Mouse (Mus musculus): ENCODE data around the gene Timp2. TPM values are rescaled to one million over a fixed set of nuclear protein-coding genes. Genes with fewer than 3 reads are reported as not detected.
A peak's percentile ranks its signal among the peaks of the same experiment; 100 is the strongest.

The Timp2 gene
- polyA plus RNA-seq, 1 experiment from 2014 or later: 107 TPM

GRCm38 (mm10) chr11:118289037-118289511 is 66.5 kb downstream of the Timp2 start:
- Histone ChIP-seq H3K27ac (ENCODE audit: low read length) (peak overlapping the region; percentile 93; the same call in 1 of the 2 replicates), H3K4me1 (ENCODE audit: insufficient read depth, low read depth, low read length) (peaks cover 14% of the 10 kb centered on the region; the same call in 1 of the 2 replicates), H3K36me3 (ENCODE audit: insufficient read depth, low read length) (peaks cover 11% of the 10 kb centered on the region; the same call in 1 of the 2 replicates), H3K4me2 (replicated peaks; ENCODE audit: low read depth, low read length) (peak overlapping the region; percentile 79), H3K9ac (replicated peaks; ENCODE audit: low read depth) (peak overlapping the region; percentile 85), H3K4me3 (ENCODE audit: low read depth, low read length) (peak overlapping the region; percentile 81), H3K9me3 (ENCODE audit: low read length) (no peaks in the 10 kb centered on the region), H3K27me3 (replicated peaks; ENCODE audit: insufficient read depth, low read length) (no peaks in the 10 kb centered on the region)
- TF ChIP-seq EP300 (IDR thresholded peaks at IDR 0.05) (no peak), CTCF (IDR thresholded peaks at IDR 0.05) (no peak)
- peak; percentile 50 for DNase-seq (ENCODE audit: low spot score)
- WGBS: under 1% methylated on average over 16 of the region's 16 CpGs
- no peak for ATAC-seq

DNA sequence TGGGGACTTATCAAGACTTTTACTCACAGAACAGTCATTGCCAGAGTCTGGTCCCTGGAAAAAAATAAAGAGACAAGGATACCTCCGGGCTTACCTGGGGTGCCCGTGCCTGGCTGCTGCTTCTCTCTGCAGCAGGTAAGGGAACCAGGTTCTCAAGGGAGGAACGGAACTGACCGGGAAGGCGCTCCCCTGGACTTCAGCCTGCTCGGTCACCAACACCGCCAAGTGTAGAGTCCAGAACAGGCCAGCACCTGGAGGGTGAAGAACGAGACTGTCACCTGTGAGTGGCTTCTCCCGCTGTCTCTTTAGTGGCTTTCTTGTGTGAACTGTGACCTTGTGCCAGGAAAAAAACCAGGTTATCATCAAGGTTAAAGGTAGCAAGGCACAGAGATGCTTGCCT is 68.0 kb downstream of the Timp2 start:
- H3K4me3 ChIP-seq (ENCODE audit: low read depth, low read length): no peak overlapping the region
- H3K4me1 ChIP-seq (ENCODE audit: insufficient read depth, low read depth, low read length): peaks cover 14% of the 10 kb centered on the region; the same call in 1 of the 2 replicates
- WGBS: 91% methylated on average over 9 of the region's 9 CpGs
- TF ChIP-seq CTCF (IDR thresholded peaks at IDR 0.05) (no peak), EP300 (IDR thresholded peaks at IDR 0.05) (no peak)
- no peak overlapping the region for H3K9ac ChIP-seq (replicated peaks; ENCODE audit: low read depth)
- no peak for DNase-seq (ENCODE audit: low spot score)
- H3K36me3 ChIP-seq (ENCODE audit: insufficient read depth, low read length): peaks cover 21% of the 10 kb centered on the region; the same call in 1 of the 2 replicates
- H3K27ac ChIP-seq (ENCODE audit: low read length): peak overlapping the region; percentile 14; the same call in 1 of the 2 replicates
- no peak overlapping the region for H3K4me2 ChIP-seq (replicated peaks; ENCODE audit: low read depth, low read length)
- H3K27me3 ChIP-seq (replicated peaks; ENCODE audit: insufficient read depth, low read length): no peaks in the 10 kb centered on the region
- ATAC-seq: no peak
- H3K9me3 ChIP-seq (ENCODE audit: low read length): no peaks in the 10 kb centered on the region

- no peaks in the 10 kb centered on the region for H3K9me3 ChIP-seq (ENCODE audit: low read length)
- peak overlapping the region; percentile 63 for H3K27ac ChIP-seq (ENCODE audit: low read length)
- WGBS: 70% methylated on average over 9 of the region's 9 CpGs
- H3K27me3 ChIP-seq (replicated peaks; ENCODE audit: insufficient read depth, low read length): no peaks in the 10 kb centered on the region
- TF ChIP-seq EP300 (IDR thresholded peaks at IDR 0.05) (no peak), CTCF (IDR thresholded peaks at IDR 0.05) (no peak)
- peaks cover 24% of the 10 kb centered on the region; the same call in 1 of the 2 replicates for H3K36me3 ChIP-seq (ENCODE audit: insufficient read depth, low read length)
- no peak overlapping the region for H3K4me3 ChIP-seq (ENCODE audit: low read depth, low read length)
- no peak overlapping the region for H3K4me2 ChIP-seq (replicated peaks; ENCODE audit: low read depth, low read length)
- H3K4me1 ChIP-seq (ENCODE audit: insufficient read depth, low read depth, low read length): peaks cover 14% of the 10 kb centered on the region; the same call in 1 of the 2 replicates
- DNase-seq (ENCODE audit: low spot score) (peak; percentile 53), ATAC-seq (no peak)
- no peak overlapping the region for H3K9ac ChIP-seq (replicated peaks; ENCODE audit: low read depth)
Measured at GRCm38 (mm10) chr11:118286434-118286833, 69.1 kb downstream of the Timp2 start.

DNA sequence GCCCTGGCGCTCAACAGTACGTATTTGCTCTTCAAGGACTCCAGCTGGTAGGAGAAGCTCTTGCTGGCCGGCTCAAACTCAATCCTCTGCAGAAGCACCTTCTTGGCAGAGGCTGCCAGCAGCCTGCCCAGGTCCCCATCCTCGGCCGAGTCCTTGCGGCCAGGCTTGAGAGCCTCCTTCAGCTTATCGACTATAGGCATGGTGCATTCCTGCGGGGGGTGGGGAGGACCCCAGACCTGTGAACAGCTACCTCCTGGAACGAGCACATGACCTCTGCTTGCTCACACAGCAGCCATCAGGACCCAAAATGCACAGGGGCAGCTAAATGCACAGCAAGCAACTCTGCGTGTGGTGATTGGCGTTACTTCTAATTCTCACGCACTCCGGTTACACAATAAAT is 69.7 kb downstream of the Timp2 start:
- ATAC-seq (peak; percentile 23), DNase-seq (ENCODE audit: low spot score) (peak; percentile 84)
- Histone ChIP-seq H3K36me3 (ENCODE audit: insufficient read depth, low read length) (peaks cover 24% of the 10 kb centered on the region; the same call in 1 of the 2 replicates), H3K27me3 (replicated peaks; ENCODE audit: insufficient read depth, low read length) (no peaks in the 10 kb centered on the region), H3K4me1 (ENCODE audit: insufficient read depth, low read depth, low read length) (peaks cover 13% of the 10 kb centered on the region; the same call in 1 of the 2 replicates), H3K4me3 (ENCODE audit: low read depth, low read length) (no peak overlapping the region), H3K9ac (replicated peaks; ENCODE audit: low read depth) (no peak overlapping the region), H3K9me3 (ENCODE audit: low read length) (no peaks in the 10 kb centered on the region), H3K27ac (ENCODE audit: low read length) (peak overlapping the region; percentile 63), H3K4me2 (replicated peaks; ENCODE audit: low read depth, low read length) (no peak overlapping the region)
- 61% methylated on average over 13 of the region's 13 CpGs for WGBS
- TF ChIP-seq EP300 (IDR thresholded peaks at IDR 0.05) (no peak), CTCF (IDR thresholded peaks at IDR 0.05) (no peak)

DNA sequence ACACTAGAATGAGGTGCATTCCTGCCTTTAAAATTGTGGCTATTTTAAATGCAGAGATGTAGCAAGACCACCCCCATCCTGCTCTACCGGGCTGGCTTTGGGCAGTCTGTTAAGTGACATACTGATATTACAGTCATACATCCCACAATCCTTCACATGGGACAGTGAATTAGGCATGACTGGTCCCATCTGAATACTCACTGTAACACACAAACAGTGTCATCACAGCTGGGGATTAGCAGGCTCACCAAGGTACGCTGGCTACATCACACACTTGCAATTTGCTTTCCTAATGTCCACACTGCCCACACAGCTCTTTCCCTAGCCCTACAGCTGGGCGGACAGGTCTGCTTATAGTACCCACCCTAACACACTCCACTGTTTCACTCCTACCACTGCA is 75.3 kb downstream of the Timp2 start:
- Histone ChIP-seq H3K4me1 (ENCODE audit: insufficient read depth, low read depth, low read length) (no peaks in the 10 kb centered on the region), H3K9ac (replicated peaks; ENCODE audit: low read depth) (no peak overlapping the region), H3K4me2 (replicated peaks; ENCODE audit: low read depth, low read length) (no peak overlapping the region), H3K36me3 (ENCODE audit: insufficient read depth, low read length) (peaks cover 45% of the 10 kb centered on the region; the same call in 1 of the 2 replicates), H3K27ac (ENCODE audit: low read length) (no peak overlapping the region), H3K4me3 (ENCODE audit: low read depth, low read length) (no peak overlapping the region), H3K27me3 (replicated peaks; ENCODE audit: insufficient read depth, low read length) (no peaks in the 10 kb centered on the region), H3K9me3 (ENCODE audit: low read length) (no peaks in the 10 kb centered on the region)
- DNase-seq (ENCODE audit: low spot score) (no peak), ATAC-seq (no peak)
- 85% methylated on average over 3 of the region's 3 CpGs for WGBS
- TF ChIP-seq EP300 (IDR thresholded peaks at IDR 0.05): no peak
- TF ChIP-seq CTCF (IDR thresholded peaks at IDR 0.05): no peak

DNA sequence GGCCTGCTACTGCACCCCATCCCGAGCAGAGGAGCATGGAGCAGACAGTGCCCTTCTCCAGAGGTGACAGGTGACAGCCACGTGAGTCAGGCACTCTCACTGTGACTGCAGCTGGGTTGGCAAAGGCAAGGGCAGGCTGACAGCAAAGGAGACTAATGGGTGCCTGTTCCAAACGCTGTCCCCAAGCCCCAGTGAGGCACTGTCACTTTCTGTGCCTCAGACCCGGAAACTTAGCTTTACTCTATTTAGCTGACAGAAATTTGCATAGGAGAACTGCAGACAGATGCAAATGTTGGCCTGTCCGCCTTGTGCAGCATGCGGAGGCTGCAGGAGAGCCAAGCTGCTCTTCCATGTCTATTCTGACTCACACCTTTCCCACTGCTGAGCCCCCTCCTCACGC is 79.2 kb downstream of the Timp2 start:
- no peaks in the 10 kb centered on the region for H3K27me3 ChIP-seq (replicated peaks; ENCODE audit: insufficient read depth, low read length)
- H3K4me3 ChIP-seq (ENCODE audit: low read depth, low read length): no peak overlapping the region
- no peak for ATAC-seq
- TF ChIP-seq CTCF (IDR thresholded peaks at IDR 0.05): no peak
- no peak for TF ChIP-seq EP300 (IDR thresholded peaks at IDR 0.05)
- H3K4me2 ChIP-seq (replicated peaks; ENCODE audit: low read depth, low read length): no peak overlapping the region
- no peaks in the 10 kb centered on the region for H3K9me3 ChIP-seq (ENCODE audit: low read length)
- no peak for DNase-seq (ENCODE audit: low spot score)
- peaks cover 55% of the 10 kb centered on the region; the same call in 1 of the 2 replicates for H3K36me3 ChIP-seq (ENCODE audit: insufficient read depth, low read length)
- H3K9ac ChIP-seq (replicated peaks; ENCODE audit: low read depth): no peak overlapping the region
- no peaks in the 10 kb centered on the region for H3K4me1 ChIP-seq (ENCODE audit: insufficient read depth, low read depth, low read length)
- 88% methylated on average over 7 of the region's 7 CpGs for WGBS
- no peak overlapping the region for H3K27ac ChIP-seq (ENCODE audit: low read length)

Measured in lung, postnatal 0 days (tissue).